Mouse (Mus musculus) neural tube, embryonic 14.5 days (tissue): ENCODE data around the gene Sycp3. TPM values are rescaled to one million over a fixed set of nuclear protein-coding genes. Genes with fewer than 3 reads are reported as not detected.
"Not testable (repeated sequence)": the region's sequence is repeated elsewhere in the genome, so short reads cannot be mapped to it uniquely, and the experiment has no call there.

Source experiments
- ATAC-seq: fragments of 200-750 bp; cut with Nextera tagmentation; 2 replicates; pipeline ENCODE4 v1.8.0; 2017; ENCODE audit warnings: low read depth, mild to moderate bottlenecking, moderate TSS enrichment, moderate library complexity
- H3K27ac ChIP-seq: fragments of 300-500 bp; sonication (generic); 2 replicates; pipeline ENCODE4 v1.5.1; 2014; ENCODE audit warnings: low read depth, mild to moderate bottlenecking, control low read depth, low read length, moderate library complexity, mixed read lengths
- H3K27me3 ChIP-seq: fragments of 300-500 bp; sonication (generic); 2 replicates; pipeline ENCODE4 v1.6.1; 2014; ENCODE audit warnings: low read length; ENCODE audit not compliant: control insufficient read depth, insufficient read depth
- H3K36me3 ChIP-seq: fragments of 300-500 bp; sonication (generic); 2 replicates; pipeline ENCODE4 v1.6.1; 2014; ENCODE audit warnings: low read length, mixed read lengths; ENCODE audit not compliant: control insufficient read depth, insufficient read depth
- H3K4me1 ChIP-seq: fragments of 300-500 bp; sonication (generic); 2 replicates; pipeline ENCODE4 v1.6.1; 2014; ENCODE audit warnings: low read length; ENCODE audit not compliant: control insufficient read depth, insufficient read depth
- H3K4me2 ChIP-seq: fragments of 300-500 bp; sonication (generic); 2 replicates; pipeline ENCODE4 v1.6.1; 2014; ENCODE audit warnings: mild to moderate bottlenecking, low read depth, low read length, control low read depth
- H3K4me3 ChIP-seq: fragments of 300-500 bp; sonication (generic); 2 replicates; pipeline ENCODE4 v1.5.1; 2014; ENCODE audit warnings: low read depth, low read length, control low read depth, mixed read lengths
- H3K9ac ChIP-seq: fragments of 300-500 bp; sonication (generic); replicated peaks from 2 replicates; pipeline ENCODE4 v1.6.1; 2014; ENCODE audit warnings: low read depth, mild to moderate bottlenecking, control low read depth, low read length, mixed read lengths
- H3K9me3 ChIP-seq: fragments of 300-500 bp; sonication (generic); 2 replicates; pipeline ENCODE4 v1.6.1; 2016; ENCODE audit warnings: low read length; ENCODE audit not compliant: control insufficient read depth
- WGBS: fragments of 180-500 bp; shearing (Covaris S2); extraction: QIAGEN DNeasy Blood & Tissue Kit; methylation state at CpG from one replicate; pipeline ENCODE4 v1.1.7; 2014; 5-methylcytosine and 5-hydroxymethylcytosine counted together
- polyA plus RNA-seq: library from polyadenylated mRNA; unstranded; fragments of >200 nt; fragmentation: Nextera tagmentation; extraction: Ambion mirVana; gene quantifications from 2 replicates; pipeline ENCODE4 v1.2.1, GENCODE M21; 2014

Gene Sycp3
- polyA plus RNA-seq, 1 experiment from 2014 or later = not detected

GRCm38 (mm10) chr10:88504481-88504880 is 45.1 kb downstream of the Sycp3 start:
- no peak overlapping the region for H3K27ac ChIP-seq
- no peaks in the 10 kb centered on the region for H3K36me3 ChIP-seq
- H3K9ac ChIP-seq = no peak overlapping the region
- no peaks in the 10 kb centered on the region for H3K27me3 ChIP-seq
- H3K4me3 ChIP-seq = no peak overlapping the region
- peak overlapping the region; percentile 83 for H3K4me2 ChIP-seq
- no peaks in the 10 kb centered on the region for H3K9me3 ChIP-seq
- no peak for ATAC-seq
- WGBS = 58% methylated on average over 3 of the region's 3 CpGs
- H3K4me1 ChIP-seq = peaks cover 3% of the 10 kb centered on the region; the same call in 1 of the 2 replicates

DNA sequence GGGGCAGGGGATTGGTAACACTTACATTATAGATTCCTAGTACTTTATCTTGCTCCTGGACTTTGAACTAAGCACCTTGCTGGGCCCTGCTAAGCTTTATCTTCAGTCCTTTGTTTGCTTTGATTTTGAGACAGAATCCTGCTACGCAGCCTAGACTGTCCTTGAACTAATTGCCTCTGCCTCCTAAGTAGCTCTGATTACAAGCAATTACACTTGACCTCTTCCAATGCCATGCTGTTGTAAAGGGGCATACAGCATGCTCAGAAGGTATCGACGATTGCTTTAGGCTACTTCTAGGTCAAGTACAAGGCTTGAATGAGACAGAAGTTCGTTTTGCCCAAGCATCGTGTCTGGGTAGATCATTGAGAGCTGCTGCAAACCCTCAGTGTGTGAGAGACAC is 45.9 kb downstream of the Sycp3 start:
- Histone ChIP-seq H3K4me3 (no peak overlapping the region), H3K9ac (no peak overlapping the region), H3K27ac (no peak overlapping the region), H3K27me3 (no peaks in the 10 kb centered on the region), H3K36me3 (no peaks in the 10 kb centered on the region), H3K4me2 (no peak overlapping the region), H3K4me1 (peaks cover 3% of the 10 kb centered on the region; the same call in 1 of the 2 replicates), H3K9me3 (no peaks in the 10 kb centered on the region)
- 61% methylated on average over 5 of the region's 5 CpGs for WGBS
- ATAC-seq = no peak

DNA sequence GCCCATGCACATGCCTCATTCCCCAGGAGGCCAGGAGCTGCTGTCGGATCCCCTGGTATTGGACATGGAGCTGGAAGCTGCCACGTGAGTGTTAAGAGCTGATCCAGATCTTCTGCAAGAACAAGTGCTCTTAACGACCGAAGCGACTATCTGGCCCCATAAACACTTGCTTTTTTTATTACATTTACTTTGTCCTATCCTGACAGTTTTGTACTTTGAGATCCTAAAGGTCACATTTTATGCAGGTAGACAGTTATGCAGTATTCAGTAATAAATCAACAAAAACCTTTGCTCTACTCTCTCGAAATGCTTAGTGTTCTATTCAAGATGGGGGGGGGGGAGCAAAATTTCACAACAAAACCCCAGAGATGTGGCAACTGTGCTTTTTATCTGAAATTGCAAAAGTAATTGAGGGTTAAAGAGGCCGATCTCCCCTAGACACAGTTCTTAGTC is 48.3 kb downstream of the Sycp3 start:
- Histone ChIP-seq H3K4me2 (no peak overlapping the region), H3K36me3 (no peaks in the 10 kb centered on the region), H3K9ac (no peak overlapping the region), H3K27me3 (no peaks in the 10 kb centered on the region), H3K4me3 (no peak overlapping the region), H3K4me1 (0 out of 2 replicates have a peak, but pooled peaks cover 3% of the 10 kb centered on the region), H3K9me3 (no peaks in the 10 kb centered on the region), H3K27ac (no peak overlapping the region)
- ATAC-seq = no peak
- 75% methylated on average over 7 of the region's 7 CpGs for WGBS

DNA sequence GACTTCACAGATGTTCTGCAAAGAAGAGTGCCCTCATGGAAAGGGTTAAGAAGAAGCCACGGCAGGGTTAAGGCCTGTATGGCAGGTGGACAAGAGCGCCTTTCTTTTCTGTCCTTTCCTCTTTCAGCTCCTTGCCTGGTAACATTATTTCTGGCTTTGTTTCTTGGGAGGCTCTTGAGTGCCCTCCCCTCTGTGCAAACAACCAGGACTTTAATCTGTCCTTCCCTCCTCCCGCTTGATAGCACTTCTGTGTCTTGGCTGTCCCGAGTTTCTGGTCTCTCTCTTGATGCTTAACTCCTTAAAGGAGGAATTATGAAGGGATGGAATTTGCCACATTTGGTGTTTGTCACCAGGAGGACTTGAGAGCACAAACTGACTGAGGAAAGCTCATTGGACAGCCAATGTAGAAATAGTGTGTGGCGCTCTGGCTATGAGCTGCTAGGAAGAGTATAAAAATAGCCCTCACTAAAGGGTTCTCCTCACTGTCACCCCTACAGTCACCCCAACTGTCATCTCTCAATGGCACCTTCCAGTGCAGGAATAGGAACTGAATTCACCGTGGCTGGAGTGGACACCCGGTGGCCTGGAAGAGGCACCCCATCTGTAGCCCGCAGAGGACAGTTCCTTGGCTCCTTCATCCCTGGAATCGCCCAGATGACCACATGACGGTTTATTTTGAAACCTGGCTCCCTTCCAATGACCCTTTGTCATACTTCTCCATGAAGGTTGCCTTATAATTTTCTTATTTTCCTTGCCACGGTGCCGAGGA is 51.3 kb downstream of the Sycp3 start:
- Histone ChIP-seq H3K9ac (no peak overlapping the region), H3K27ac (no peak overlapping the region), H3K4me1 (no peaks in the 10 kb centered on the region), H3K4me3 (no peak overlapping the region), H3K4me2 (no peak overlapping the region), H3K36me3 (no peaks in the 10 kb centered on the region), H3K9me3 (no peaks in the 10 kb centered on the region), H3K27me3 (no peaks in the 10 kb centered on the region)
- WGBS = 75% methylated on average over 12 of the region's 12 CpGs
- ATAC-seq = no peak

DNA sequence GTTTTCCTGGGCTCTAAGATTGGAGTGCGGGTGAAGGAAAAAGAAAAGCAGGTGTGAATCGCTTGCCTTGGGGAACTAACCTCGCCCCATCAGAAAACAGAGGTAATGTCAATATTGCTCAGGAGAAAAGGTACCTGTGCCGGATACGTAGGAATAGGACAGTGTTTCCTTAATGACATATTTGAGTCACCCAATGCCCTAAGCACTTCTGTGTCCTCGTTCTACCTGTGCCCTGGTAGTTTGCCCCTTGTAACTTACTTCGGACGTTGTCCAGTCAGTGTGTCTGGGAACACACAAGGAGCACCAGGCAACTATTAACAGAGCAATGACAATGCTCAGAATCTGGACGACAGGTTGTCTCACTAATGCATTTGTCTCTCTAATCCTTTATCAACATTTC is 52.0 kb downstream of the Sycp3 start:
- Histone ChIP-seq H3K4me3 (no peak overlapping the region), H3K4me1 (no peaks in the 10 kb centered on the region), H3K9ac (no peak overlapping the region), H3K36me3 (no peaks in the 10 kb centered on the region), H3K4me2 (no peak overlapping the region), H3K27me3 (no peaks in the 10 kb centered on the region), H3K9me3 (no peaks in the 10 kb centered on the region), H3K27ac (no peak overlapping the region)
- 93% methylated on average over 9 of the region's 9 CpGs for WGBS
- ATAC-seq = no peak

DNA sequence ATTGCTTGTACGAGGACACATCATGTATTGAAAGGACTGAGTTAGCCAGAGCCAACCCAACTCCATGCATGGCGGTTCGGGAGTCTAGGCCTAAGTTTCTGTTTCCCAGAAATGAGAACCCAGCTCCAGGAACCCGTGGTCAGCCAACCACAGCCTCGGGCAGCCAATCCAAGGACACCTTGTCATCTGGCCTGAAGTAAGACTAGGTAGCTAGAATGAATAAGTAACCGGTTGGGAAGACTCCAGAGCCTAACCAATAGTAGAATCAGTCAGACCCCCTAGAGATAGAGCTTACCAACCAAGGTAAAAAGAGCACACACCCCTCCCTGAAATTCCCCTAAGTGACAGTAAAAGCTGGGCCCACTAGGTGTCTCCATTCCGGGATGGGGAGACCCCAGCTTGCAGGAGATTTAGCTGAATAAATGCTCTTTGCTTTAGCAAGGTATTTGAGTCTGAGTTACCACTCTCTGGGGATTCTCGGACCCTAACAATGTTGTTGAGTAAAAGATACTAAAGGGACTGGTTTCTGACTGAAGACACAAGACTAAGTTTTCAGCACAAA is 54.3 kb downstream of the Sycp3 start:
- H3K27me3 ChIP-seq = no peaks in the 10 kb centered on the region
- H3K9ac ChIP-seq = no peak overlapping the region
- no peaks in the 10 kb centered on the region for H3K4me1 ChIP-seq
- H3K36me3 ChIP-seq = no peaks in the 10 kb centered on the region
- 75% methylated on average over 8 of the region's 8 CpGs for WGBS
- no peak for ATAC-seq
- H3K4me3 ChIP-seq = no peak overlapping the region
- H3K9me3 ChIP-seq = no peaks in the 10 kb centered on the region
- H3K4me2 ChIP-seq = no peak overlapping the region
- H3K27ac ChIP-seq = no peak overlapping the region

GRCm38 (mm10) chr10:88514495-88514894 is 55.1 kb downstream of the Sycp3 start:
- no peaks in the 10 kb centered on the region for H3K9me3 ChIP-seq
- no peak for ATAC-seq
- H3K9ac ChIP-seq = no peak overlapping the region
- H3K4me3 ChIP-seq = no peak overlapping the region
- no peaks in the 10 kb centered on the region for H3K27me3 ChIP-seq
- no peak overlapping the region for H3K27ac ChIP-seq
- H3K4me2 ChIP-seq = no peak overlapping the region
- 42% methylated on average over 2 of the region's 2 CpGs for WGBS
- H3K36me3 ChIP-seq = no peaks in the 10 kb centered on the region
- H3K4me1 ChIP-seq = no peaks in the 10 kb centered on the region

DNA sequence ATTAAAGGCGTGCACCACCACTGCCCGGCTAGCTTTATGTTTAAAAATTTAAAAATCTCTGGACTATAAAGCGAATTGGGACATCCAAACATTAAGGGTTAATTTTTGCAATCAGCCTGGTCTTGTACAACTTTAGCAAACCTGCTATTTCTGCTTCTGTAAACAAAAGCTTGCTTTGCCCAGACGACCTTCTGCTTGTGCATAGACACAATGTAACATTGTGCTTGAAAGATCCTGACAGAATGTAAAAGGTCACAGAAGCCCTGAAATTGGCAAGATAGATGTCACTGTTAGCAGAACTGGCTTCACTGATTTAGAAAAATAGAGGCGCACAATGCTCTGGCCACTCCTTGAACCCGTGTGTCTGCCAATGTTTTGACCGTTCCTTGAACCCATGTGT is 55.7 kb downstream of the Sycp3 start:
- not testable (repeated sequence) for H3K27ac ChIP-seq, H3K36me3 ChIP-seq, ATAC-seq, H3K4me2 ChIP-seq, H3K9me3 ChIP-seq, H3K4me3 ChIP-seq, H3K9ac ChIP-seq, H3K4me1 ChIP-seq, H3K27me3 ChIP-seq
- WGBS = 88% methylated on average over 7 of the region's 7 CpGs

DNA sequence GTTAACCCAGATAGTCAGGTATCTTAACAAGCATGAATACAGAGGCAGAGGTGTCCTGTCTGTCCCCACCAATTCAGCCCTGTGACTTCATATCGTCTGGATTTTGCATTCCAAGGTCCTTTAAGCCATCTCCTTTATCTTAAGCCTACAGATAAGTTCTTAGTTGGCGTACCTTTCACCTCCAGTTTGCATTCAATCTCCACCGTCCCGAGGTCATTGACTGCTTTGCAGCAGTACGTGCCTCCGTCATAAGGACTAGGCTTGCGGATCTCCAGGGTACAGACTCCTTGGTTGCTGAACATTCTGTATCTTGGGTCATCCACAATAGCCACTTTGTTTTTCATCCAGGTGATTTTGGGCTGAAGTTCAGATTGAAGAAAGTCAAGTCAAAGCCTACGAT is 63.4 kb downstream of the Sycp3 start:
- no peak overlapping the region for H3K4me3 ChIP-seq
- no peaks in the 10 kb centered on the region for H3K27me3 ChIP-seq
- no peak overlapping the region for H3K4me2 ChIP-seq
- no peaks in the 10 kb centered on the region for H3K36me3 ChIP-seq
- no peak overlapping the region for H3K27ac ChIP-seq
- H3K9ac ChIP-seq = no peak overlapping the region
- WGBS = 92% methylated on average over 8 of the region's 8 CpGs
- H3K4me1 ChIP-seq = no peaks in the 10 kb centered on the region
- no peak for ATAC-seq
- no peaks in the 10 kb centered on the region for H3K9me3 ChIP-seq
